Mouse (Mus musculus) embryo, embryonic 11.5 days (tissue): Measurements from ENCODE around the gene Ist1.

Source experiments
- DNase-seq: peaks from one replicate; pipeline ENCODE4 v3.0.0-alpha.2; 2012; ENCODE audit warnings: low read depth, low spot score

Gene Ist1

GRCm38 (mm10) chr8:109682120-109682519 lies 10.9 kb downstream of the Ist1 start:
- no peak for DNase-seq

GRCm38 (mm10) chr8:109681535-109681934 lies 11.5 kb downstream of the Ist1 start:
- no peak for DNase-seq

- DNase-seq = no peak
These were observed 17.0 kb downstream of the Ist1 start for GRCm38 (mm10) chr8:109675896-109676643.

GRCm38 (mm10) chr8:109673596-109673995 lies 19.5 kb downstream of the Ist1 start:
- no peak for DNase-seq

- no peak for DNase-seq
These were observed 20.4 kb downstream of the Ist1 start for GRCm38 (mm10) chr8:109672656-109673055.

GRCm38 (mm10) chr8:109666616-109667015 lies 26.4 kb downstream of the Ist1 start:
- DNase-seq = no peak

- DNase-seq = no peak
These were observed 30.7 kb downstream of the Ist1 start for GRCm38 (mm10) chr8:109662328-109662727.

GRCm38 (mm10) chr8:109656860-109657259 lies 36.2 kb downstream of the Ist1 start:
- no peak for DNase-seq

- no peak for DNase-seq
These were observed 42.3 kb downstream of the Ist1 start for GRCm38 (mm10) chr8:109650801-109651200.

GRCm38 (mm10) chr8:109648469-109648868 lies 44.6 kb downstream of the Ist1 start:
- DNase-seq = no peak

GRCm38 (mm10) chr8:109647331-109647730 lies 45.7 kb downstream of the Ist1 start:
- no peak for DNase-seq

GRCm38 (mm10) chr8:109641236-109641635 lies 51.8 kb downstream of the Ist1 start:
- no peak for DNase-seq

GRCm38 (mm10) chr8:109640410-109640809 lies 52.6 kb downstream of the Ist1 start:
- no peak for DNase-seq

GRCm38 (mm10) chr8:109638851-109639250 lies 54.2 kb downstream of the Ist1 start:
- no peak for DNase-seq

- no peak for DNase-seq
These were observed 57.9 kb downstream of the Ist1 start for GRCm38 (mm10) chr8:109635146-109635545.

GRCm38 (mm10) chr8:109632498-109632897 lies 60.6 kb downstream of the Ist1 start:
- DNase-seq = no peak

- no peak for DNase-seq
These were observed 64.4 kb downstream of the Ist1 start for GRCm38 (mm10) chr8:109628638-109629037.
